Mouse (Mus musculus) cerebellum, postnatal 14 days (tissue): ENCODE results near the gene Tshz2.
A peak's percentile ranks its signal among the peaks of the same experiment; 100 is the strongest.

ENCODE experiments used
- DNase-seq, 2 experiments: peaks; one replicate each; pipeline ENCODE4 v3.0.0; 2021; ENCODE audit warnings: mixed read lengths in 2 of 2

Tshz2 gene

GRCm38 (mm10) chr2:169887921-169888320 lies 255.1 kb downstream of the Tshz2 start:
- no peak for DNase-seq

DNA sequence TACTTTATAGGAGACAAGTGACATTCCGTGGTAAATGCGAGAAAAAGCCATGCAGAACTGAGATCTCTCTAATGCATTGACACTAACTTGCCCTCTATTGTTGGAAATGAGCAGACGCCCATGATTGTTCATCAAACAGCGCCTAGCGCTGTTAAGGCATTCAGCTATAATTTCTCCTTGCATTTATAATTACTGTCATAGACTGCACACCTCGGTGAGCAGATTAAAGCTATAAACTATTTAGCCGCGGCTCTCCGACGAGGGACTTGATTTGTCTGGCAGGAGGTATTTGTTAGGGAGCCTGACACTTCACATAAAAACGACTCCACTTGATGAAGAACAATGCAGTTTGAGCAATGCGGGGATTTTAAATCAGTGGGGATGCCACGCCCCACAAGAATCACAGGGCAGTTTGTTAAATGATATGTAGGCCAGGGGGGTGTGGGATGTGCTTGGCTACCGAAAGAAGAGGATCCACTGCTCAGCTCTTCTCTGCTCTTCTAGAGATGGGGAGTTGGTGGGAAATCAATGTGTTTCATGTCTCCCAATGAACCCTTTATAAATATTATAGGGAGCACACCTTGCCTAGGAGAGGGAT lies 259.7 kb downstream of the Tshz2 start:
- DNase-seq: no peak

DNA sequence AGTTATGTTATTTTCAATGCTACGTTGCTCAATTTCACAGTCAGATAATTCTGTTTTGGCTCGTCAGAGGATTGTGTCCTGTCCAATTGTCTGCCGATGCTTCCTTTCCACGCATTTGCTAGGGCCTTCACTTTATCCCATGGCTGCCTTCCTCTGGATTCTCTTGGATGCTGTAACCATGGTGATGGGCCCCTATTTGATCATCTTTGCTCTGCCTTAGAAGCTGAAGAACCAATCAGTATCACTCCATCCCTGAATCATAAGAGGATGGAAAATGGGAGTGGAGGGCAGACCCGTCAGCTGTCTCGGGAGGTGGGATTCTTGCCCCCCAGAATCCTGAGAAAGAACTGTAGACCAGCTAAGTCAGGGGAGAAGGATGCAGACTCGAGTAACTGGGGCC lies 270.1 kb downstream of the Tshz2 start:
- no peak for DNase-seq

GRCm38 (mm10) chr2:169906396-169906795 lies 273.6 kb downstream of the Tshz2 start:
- DNase-seq: no peak

GRCm38 (mm10) chr2:169907979-169908378 lies 275.2 kb downstream of the Tshz2 start:
- DNase-seq: no peak

DNA sequence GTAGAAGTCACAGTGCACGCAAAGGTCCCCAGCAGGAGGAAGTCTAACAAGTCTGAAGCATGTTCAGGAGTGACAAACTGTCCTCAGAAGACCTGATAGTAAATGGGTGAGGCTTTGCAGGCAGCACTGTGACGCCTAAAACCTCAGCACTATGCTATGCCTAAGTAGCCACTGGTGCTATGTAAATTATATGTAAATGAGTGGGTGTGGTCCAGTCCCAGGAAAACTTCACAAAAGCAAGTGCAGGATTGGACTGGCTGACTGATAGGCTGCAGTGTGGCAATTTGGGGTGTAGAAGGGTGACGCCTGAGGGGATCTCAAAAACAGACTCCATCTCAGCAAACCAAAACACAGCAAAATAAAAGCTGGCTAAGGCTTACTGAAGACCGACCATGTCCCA lies 277.8 kb downstream of the Tshz2 start:
- DNase-seq: no peak

GRCm38 (mm10) chr2:169912826-169913225 lies 280.0 kb downstream of the Tshz2 start:
- DNase-seq: no peak

DNA sequence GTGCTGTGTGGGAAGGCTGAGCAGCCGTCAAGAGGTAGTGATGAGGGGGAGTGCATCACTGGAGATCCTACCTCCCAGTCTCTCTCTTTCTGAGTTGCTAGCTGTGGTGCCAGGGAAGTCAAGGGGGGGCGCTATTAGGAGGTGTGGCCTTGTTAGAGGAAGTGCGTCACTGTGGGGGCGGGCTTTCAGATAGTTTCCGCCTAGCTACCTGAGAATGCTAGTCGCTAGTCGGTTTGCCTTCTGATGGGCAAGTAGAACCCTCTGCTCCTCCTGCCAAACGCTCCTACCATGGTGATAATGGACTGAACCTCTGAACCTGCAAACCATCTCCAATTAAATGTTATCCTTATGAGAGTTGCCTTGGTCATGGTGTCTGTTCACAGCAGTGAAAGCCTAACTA lies 282.1 kb downstream of the Tshz2 start:
- peak in 1 of 2 experiments; percentile 21 for DNase-seq

- DNase-seq: no peak
Measured at GRCm38 (mm10) chr2:169915326-169915725, 282.5 kb downstream of the Tshz2 start.

GRCm38 (mm10) chr2:169919111-169919695 lies 286.4 kb downstream of the Tshz2 start:
- no peak for DNase-seq

- peak; percentile 78 to 91 for DNase-seq
Measured at GRCm38 (mm10) chr2:169924177-169924810, 291.5 kb downstream of the Tshz2 start.

DNA sequence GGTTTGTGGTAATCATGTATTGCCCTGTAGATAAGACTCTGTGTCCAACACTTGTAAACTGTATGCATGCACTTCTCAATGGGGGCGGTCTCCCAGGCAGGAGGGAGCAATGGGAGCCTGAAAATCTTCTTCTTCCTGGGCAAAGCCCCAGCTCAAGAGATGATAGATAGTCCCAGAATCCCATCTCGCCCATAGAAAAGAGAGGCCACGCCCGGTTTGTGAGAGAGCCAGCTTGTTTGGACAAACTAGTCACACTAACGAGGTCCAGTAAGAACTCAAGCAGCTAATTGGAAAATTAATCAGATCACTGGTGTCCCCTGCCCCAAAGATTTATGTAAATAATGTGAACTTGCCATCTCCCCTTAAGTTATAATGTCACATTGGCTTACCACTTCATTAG lies 292.7 kb downstream of the Tshz2 start:
- DNase-seq: no peak

DNA sequence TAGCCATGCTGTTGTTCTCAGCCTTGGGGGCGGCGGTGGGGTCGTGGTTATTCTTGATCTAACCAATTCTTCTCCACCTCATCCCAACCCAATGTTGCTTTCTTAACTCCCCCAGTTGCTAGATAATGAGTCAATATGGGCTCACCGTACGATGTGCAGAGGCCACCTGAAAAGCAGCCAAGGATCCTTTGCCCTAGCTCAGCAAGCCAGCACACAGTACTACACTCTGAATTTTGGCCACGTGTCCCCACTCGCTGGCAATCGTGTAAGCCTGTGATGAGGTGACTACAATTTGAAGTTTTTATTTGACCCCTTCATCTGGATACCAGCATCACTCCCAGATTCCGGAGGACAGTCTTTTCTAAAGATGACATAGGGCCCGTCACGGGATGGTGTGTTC lies 293.2 kb downstream of the Tshz2 start:
- DNase-seq: peak; percentile 61 to 83

DNA sequence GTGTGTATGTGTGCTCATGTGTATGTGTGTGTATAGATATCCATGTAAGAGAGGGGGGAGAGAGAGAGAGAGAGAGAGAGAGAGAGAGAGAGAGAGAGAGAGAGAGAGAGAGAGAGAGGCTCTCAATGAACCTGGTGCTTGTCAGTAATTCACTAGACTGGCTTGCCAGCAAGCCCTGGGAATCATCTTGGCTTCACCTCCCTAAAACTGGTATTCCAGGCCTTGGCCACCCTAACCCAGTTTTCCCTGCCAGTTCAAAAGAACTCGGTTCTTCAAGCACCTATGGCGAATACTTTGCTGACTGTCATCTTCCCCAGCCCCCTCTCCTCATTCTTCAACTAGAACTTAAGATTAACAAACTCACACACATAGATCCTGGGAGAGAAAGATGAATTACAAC lies 294.6 kb downstream of the Tshz2 start:
- peak; percentile 37 to 64 for DNase-seq

DNA sequence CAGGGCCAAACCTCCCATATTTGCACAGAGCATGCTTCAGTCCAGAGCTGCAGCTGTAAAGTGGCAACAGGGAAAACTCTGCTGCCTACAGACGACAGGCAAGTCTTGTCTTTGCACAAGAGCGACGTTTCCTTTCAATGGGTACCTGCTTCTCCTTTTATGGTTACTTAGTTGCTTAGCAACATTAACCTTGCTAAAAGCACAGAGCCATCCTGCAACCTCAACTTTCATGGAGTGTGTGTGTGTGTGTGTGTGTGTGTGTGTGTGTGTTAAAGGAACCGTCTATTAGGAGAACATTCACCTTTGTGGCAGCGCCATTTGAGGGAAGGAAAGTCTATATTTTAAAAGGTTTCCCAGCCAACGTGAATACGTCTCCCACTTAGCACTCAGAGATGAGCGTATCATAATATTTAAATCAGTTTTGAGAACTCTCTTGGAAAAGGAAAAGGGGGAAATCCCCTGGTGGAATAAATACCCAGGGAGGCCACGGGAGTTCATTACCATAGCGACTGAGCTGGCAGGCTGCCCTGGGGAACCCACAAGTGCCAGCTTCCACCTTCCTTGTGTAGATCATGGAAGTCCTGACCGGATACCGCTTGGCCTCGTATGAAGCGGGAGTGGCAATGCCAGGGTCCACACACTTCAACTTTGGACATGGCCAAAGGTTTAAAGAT lies 295.8 kb downstream of the Tshz2 start:
- peak; percentile 48 to 63 for DNase-seq

DNA sequence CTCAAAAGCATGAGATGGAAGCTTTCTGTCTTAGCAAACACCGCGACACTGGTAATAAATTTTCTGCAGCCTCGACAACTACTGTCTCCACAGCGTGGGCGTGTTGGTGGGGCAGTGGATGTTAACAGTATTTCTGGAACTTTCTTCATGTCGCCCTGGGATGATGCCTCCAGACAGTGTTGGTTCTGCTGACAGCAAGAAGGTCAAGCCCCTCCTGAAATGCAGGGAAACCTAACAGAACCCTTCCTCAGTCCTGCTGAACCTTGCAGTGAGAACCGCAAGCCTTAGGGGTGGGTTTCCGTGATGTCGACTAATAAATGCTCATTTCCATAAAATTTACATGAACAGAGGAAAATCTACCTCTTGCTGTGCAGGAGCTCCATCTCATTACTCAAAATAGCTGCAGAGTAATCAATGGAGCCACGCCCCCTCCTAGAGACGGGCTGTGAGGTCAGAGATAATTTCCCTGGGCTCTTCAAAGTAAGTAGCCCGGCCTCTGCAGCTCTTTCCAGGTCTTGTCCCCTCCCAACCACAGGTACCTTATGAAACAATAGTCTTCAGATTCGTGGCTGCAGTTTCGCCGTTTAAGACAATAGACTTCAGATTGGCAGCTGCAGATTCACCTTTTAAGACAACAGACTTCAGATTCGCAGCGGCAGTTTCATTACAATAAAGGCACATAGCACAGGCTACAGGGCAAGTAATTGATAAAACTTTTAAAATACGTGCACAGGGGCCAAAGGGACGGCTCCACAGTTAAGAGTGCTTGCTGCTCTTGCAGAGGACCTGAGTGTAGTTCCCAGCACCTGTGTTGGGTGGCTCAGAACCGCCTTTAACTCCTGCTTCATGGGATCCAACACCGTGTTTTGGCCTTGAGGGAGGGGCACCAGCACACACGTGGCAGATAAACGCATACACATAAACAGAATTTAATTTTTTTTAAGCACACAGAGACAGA lies 297.0 kb downstream of the Tshz2 start:
- peak; percentile 48 to 58 for DNase-seq

GRCm38 (mm10) chr2:169935642-169936041 lies 302.8 kb downstream of the Tshz2 start:
- DNase-seq: no peak

GRCm38 (mm10) chr2:169940297-169941142 lies 307.7 kb downstream of the Tshz2 start:
- DNase-seq: no peak

GRCm38 (mm10) chr2:169943727-169944126 lies 310.9 kb downstream of the Tshz2 start:
- DNase-seq: no peak

GRCm38 (mm10) chr2:169948139-169948538 lies 315.3 kb downstream of the Tshz2 start:
- no peak for DNase-seq

GRCm38 (mm10) chr2:169951041-169951440 lies 318.2 kb downstream of the Tshz2 start:
- no peak for DNase-seq

- no peak for DNase-seq
Measured at GRCm38 (mm10) chr2:169952981-169953380, 320.2 kb downstream of the Tshz2 start.
